Mouse (Mus musculus) left cerebral cortex, postnatal 14 days (tissue): Measurements from ENCODE around the gene Arid1b. TPM values are rescaled to one million over a fixed set of nuclear protein-coding genes. Genes with fewer than 3 reads are reported as not detected.

ENCODE experiments used
- DNase-seq, 2 experiments: peaks; one replicate each; pipeline ENCODE4 v3.0.0; 2021 to 2022; ENCODE audit warnings: low spot score in 2 of 2, mixed read lengths in 1 of 2
- intact Hi-C: fragments of 180-260 bp; cut with DNase I; formaldehyde crosslinking; loops from one replicate; pipeline ENCODE4 v1.15.1; 2025
- total RNA-seq, 2 experiments: library from RNA; stranded (reverse); gene quantifications; 2 replicates each; pipeline ENCODE4 v1.2.3; 2021

The Arid1b gene
- total RNA-seq, 2 experiments from 2014 or later: 77.7 to 79.6 TPM

DNA sequence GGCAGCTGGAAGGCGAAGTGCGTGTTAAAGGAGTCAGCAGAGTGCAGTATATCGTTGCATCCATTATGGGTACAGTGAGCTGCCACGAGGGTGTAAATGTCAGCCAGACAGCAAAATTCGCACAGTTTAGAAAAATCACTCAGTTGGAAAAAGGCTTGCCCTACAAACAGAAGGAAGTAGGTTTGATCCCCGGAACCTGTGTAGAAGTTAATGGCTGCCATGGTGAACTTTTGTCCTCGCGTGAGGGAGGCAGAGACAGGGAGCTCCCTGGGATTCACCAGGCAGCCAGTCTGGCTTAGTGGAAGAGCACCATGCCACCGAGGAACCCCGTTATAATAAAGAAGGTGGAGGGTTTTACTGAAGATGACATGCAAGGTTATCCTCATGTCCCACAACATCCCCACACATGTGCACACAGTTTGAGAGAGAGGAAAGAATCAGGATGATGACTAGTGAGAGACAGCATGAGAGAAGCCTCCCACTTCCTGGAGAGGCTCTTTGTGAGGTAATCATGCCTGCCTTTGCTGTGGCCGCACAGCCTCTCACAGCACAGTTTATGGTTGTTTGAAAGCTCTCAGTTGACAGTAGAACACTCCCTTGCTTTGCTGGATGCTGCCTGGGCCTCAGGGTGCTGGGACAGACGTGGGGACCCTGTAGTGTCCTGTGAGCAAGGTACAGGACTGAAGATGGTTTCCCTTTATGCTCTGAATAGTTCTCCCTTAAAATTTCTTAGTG lies 15.6 kb downstream of the Arid1b start:
- no peak for DNase-seq
- intact Hi-C loops: loop anchor here (10.0 kb wide), 1 partner anchor 75 kb away; no protein-coding TSS in a partner anchor

DNA sequence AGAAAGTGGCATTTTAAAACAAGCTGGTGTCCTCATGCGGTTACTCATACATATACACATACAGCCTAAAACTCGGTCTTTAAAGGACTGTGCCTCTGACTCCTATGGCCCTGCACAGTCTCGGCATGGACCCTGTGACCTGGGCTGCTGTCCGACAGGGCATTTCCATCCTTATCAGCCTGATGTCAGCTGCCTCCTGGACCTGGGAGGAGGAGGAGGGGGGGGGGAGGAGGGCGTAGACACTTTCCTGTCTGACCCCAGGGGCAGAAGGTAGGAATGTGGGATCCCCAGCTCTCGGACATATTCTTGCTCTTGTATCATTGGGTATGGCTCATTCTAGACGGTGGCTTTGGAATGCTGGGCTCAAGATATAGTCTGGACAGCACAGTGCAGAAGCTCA lies 16.6 kb downstream of the Arid1b start:
- intact Hi-C loops: no loop called here
- no peak for DNase-seq

DNA sequence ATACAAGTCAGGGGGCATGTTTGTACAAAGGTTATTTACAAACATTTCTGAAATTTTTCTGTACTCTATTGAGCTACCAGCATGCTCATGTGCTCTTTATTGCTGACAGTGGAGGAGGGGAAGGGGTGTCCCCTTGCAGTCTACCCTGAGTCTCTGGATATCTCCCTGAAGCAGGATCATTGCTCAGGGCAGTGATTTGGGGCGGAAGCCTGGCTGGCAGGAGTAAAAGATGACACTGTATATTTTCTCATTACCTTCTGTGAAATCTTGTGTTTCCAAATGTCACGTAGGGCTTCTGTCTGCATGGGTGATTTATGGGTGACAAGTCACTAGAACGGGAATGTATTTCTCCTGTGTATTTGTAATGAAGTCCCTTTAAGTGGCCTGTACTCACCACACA lies 18.0 kb downstream of the Arid1b start:
- intact Hi-C loops: no loop called here
- DNase-seq: no peak

DNA sequence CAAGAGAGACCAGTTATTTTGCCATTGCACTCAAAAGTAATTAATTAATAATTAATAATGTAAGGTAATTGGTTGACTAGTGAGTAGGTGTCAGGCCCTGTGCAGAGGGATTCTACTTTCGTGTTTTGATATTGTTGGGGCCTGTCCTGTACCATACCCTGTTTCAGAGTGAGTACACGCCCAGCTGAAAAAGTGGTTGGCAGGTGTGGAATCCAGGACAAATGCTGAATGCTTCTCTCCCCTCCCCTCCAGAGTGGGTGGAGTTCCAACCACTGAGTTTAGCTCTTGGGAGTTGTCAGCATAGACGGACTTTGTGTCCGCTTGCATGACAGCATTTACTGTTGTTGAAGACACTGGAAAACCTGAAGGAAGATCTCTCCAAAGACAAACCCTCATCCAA lies 18.4 kb downstream of the Arid1b start:
- DNase-seq: no peak
- intact Hi-C loops: no loop called here

DNA sequence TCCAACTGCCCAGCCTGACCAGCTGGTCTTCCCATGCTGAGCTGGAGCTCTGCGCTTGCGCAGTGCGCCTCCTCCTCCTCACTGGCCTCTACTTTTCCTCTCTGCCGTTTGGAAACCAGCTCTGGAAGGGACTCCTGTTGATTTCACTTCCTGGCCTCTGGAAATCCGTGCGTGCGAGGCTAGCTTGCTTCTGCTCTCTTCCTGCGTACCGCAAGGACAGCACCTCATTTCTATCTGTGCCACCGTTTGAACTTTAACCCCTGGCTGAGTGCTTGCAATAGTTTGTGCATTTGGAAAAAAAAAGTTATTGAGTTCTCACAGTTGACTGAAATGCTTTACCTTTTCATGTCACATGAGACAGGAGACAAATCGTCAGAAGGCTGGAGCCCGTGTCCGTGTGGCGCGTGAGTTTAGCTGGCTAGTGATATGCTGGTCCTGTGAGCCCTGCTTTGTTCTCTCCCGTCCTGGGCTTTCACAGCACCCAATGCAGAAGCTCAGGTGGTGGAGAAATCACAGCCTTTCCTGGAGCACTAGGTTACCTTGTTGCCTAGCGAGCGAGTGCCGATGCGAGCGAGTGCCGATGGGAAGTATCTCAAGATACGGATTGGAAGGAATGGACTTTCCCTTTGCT lies 20.3 kb downstream of the Arid1b start:
- DNase-seq: no peak
- intact Hi-C loops: no loop called here

DNA sequence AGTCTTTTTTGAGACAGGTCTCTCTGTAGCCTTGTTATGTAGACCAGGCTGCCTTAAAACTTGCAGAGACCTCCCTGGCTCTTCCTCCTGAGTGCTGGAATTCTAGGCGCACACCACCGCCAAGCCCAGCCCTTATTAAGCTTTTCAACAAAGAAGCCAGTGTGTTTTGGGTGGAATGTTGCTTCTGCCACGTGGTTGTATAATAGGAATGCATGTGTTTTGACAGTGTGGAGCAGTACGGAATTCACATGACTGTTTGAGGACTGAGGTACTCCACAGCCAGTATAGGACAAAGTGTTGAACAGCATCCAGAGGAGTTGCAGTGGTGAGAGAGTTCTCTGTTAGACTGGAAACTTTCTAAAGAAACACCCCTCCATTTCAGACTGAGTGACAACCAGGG lies 22.3 kb downstream of the Arid1b start:
- DNase-seq: no peak
- intact Hi-C loops: no loop called here

DNA sequence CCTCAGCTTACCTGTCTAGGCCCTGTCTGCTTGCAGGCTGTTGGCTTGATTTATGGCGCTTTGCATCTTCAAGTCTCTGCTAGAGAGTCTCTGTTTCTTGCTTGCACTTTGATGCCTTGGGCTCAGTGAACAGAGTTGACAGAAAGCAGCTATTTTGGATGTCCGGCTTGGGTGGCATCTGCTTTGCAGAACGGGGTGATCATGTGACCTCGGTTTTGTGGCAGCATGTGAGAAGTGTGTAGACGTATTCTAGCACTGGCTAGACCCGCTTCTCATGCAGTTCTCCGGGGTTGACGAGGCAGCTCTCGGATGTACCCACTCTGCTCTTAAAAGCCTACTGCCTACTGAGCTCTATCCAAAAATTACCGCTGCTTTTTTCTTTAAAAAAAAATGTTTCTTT lies 22.9 kb downstream of the Arid1b start:
- intact Hi-C loops: no loop called here
- DNase-seq: no peak

DNA sequence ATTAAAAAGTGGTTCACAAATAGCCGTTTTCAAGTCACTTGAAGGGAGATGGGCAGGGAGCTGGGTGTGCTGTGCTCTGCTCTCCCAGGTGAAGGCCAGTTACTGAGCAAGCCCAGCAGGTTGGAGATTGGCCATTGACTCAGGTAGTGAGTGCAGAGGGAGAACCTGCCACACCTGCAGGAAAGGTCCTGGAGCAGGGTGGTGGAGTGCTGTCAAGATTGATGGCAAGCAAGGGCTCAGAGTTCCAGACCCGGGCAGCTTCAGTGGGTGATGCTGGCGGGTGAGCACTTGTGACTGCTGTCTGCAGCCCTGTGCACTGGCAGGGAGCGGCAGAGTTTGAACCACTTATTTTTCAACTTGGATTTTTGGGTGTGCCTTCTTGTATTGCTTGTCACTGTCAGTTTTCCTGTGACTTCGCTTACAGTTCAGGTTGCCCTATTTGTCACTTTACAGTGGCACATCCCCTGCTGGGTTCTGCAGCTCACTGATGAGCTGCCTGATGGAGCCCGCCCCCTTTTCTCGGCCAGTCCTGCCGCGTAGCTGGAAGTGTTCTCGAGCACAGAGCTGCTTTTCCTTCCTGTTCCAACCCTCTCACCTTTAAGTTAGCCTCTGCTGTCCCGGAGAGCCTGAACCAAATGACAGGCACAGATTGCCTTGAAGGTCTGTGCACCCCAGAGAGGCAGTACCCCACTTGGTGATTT lies 27.3 kb downstream of the Arid1b start:
- DNase-seq: no peak
- intact Hi-C loops: no loop called here

DNA sequence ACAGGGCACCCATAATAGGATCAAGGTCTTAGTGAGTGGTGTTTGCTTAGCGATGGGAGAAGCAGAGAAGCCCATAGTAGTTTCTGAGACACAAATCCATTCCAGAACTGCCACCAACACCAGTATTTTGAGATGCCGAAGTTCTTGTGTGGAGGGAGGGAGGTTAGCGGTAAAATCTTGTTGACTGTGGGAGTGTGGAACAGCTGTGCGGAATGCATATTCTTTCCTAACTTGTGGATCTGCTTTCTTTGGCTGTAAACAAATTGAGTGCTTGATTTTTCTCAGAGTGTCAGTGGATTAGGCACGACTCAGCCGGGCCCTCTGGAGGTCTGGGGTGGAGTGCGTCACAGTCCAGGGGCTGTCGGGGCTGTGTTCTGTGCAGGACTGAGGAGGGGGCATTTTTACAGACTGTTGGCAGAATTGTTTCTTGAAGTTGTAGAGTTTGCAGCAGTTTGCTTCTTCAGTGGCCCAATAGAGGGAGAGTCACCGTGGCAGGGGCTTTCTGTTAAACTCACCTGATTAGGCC lies 27.9 kb downstream of the Arid1b start:
- intact Hi-C loops: no loop called here
- no peak for DNase-seq

DNA sequence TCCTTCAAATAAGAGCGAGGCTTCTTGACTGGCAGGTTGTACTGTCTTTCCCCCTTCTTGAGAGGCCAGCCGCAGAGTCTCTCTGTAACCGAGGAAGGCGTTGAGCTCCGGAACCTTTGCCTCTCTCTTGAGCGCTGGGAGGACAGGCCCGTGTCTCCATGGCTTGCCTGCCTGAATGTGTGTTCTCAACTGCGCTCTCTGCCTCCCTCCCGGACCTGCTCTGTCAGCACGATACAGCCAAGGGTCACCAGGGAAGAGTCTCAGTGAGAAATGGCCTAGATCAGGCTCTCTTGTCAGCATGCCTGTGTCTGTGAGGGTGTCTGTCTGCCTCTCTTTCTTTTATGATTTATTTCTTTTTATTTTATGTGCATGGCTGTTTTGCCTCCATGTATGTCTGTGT lies 29.6 kb downstream of the Arid1b start:
- DNase-seq: no peak
- intact Hi-C loops: no loop called here

DNA sequence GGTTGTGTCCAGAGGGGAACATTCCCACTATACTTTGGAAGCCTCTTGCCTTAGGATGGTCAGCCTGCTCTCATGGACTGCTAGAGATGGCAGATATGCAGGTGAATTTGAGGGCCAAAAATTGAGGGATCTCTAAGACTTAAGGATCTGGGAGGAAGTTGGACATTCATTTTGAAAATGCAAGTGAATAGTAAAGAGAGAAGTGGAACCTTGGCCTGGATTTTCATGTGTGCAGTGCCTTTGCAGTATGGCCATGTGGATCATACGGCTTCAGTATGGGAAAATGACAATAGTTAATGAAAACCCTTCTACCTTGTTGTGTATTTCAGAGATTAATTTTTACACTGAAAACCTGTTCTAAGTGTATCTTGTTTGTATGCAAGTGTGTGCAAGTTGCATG lies 31.3 kb downstream of the Arid1b start:
- intact Hi-C loops: no loop called here
- no peak for DNase-seq

DNA sequence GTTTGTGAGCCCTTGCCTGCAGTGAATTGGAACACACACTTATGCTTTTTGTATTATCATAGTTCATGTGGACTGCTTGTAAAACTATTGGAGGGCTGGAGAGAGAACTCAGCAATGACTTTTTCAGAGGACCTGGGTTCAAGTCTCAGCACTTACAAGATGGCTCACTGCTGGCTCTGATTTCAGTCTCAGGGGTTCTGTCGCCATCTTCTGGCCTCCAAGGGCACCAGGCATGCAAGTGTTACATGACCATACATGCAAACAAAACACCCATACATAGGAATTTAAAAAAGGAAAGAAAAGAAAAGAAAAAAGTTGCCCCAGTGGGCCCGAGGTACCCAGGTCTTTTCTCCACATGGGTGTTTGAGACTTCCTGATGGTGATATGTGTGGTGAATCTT lies 32.4 kb downstream of the Arid1b start:
- intact Hi-C loops: no loop called here
- no peak for DNase-seq

DNA sequence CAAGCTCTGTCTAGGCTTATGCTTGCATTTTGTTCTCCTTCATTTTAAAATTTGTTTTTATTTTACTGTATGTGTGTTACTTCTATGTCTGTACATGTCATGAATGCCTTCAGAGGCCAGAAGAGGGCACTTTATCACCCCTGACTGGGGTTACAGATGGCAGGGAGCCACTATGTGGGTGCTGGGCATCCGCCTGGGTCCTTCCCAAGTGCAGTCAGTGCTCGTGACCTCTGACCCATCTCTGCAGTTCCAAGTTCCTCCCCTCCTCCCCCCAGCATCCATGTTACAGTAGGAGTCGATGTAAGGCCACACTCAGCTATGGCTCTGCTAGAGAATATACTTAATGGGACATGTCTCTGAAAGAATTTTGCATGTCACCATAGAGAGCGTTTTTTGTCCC lies 35.0 kb downstream of the Arid1b start:
- no peak for DNase-seq
- intact Hi-C loops: no loop called here

DNA sequence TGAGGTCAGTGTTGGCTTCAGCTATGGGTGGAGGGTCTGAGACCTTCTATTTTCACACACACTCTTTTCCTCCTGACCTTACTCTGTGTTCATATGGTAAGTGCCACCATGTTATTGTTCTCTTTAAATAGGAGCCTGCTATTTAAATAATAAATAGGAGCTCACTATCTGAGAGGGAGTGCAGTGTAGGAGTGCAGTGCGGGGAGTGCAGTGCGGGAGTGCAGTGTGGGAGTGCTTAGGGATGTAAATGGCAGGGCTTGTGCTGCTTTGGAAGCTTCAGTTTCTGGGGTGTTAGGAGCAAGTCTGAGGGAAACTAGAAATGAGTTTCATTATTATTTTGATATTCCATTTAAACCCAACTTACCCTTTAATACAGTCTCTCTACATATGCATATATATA lies 36.2 kb downstream of the Arid1b start:
- intact Hi-C loops: no loop called here
- DNase-seq: no peak

DNA sequence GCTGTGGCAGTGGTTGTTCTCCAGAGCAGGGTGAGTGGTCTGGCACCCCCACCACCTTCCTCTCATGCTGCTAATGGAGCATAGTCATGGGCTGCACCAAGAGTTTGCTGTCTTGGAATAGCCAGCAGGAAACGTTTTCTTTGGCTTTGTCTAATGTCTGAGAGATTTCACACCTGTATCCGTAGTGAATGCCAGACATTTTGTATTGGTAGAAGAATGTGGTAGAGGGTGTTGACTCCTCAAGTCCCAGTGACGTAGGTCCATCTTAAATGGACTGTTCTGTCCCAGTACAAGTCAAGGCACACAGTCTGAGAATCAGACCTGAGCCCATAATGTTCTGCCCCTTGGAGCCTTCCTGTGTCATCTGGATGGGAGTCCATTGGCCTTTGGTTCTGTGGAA lies 39.2 kb downstream of the Arid1b start:
- intact Hi-C loops: no loop called here
- DNase-seq: no peak

DNA sequence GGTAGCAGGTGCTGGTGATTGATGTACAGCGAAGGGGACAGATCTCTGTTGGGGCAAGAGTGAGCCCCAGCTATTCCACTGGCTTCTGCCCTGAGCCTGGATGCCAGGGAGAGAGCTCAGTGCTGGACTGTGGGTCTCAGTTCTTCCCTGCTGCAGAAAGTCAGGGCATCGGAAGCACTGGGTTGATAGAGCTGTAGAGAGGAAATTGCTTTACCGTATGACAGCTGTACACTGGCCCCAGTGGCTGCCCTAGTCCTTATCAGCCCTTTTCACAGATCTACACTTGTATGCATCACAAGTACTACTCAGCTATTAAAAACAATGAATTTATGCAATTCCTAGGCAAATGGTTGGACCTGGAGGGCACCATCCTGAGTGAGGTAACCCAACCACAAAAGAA lies 40.1 kb downstream of the Arid1b start:
- DNase-seq: no peak
- intact Hi-C loops: no loop called here

DNA sequence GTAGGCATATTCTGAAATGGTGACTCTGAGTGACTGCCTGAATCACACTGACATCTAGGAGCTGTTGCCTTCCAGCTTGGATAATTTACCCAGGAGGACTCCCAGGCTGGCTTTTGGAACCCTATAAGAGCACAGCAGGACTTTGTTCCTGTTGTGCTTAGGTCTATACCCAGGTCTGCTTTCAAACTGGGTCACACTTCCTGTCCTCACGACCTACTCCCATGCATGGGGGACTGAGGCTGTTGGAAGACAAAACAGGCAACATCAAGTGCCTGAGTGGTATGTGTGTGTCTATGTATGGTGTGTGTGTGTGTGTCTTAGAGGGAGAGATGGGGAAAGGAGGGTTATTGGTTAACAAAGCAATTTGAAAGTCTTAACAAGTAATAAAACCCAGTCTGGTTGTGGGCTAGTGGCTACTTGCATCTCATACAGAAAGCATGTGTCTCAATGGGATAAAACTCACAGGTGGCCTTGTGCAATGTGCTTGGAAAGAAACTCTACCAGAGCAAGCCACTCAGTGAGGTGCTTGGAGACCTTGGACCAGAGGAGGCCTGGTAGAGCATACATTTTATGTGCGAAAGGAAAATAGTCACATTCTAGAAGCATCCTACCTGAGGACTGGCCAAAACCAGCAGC lies 42.2 kb downstream of the Arid1b start:
- intact Hi-C loops: no loop called here
- DNase-seq: no peak

DNA sequence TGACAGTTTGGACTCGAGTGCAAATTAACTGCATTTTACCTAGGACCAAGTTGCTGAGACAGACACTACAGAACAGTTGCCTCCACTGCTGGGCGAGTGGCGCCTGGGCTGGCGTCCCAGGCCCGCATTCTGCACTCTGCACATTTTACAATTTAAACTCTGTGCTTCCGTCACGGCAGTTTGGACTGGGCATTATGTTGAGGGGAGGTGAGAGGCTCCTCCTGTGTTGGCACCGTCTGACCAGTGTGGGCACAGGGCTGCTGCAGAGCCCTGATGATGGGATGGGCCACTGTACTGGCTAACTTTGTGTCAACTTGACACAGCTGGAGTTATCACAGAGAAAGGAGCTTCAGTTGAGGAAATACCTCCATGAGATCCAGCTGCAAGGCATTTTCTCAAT lies 43.1 kb downstream of the Arid1b start:
- no peak for DNase-seq
- intact Hi-C loops: no loop called here

DNA sequence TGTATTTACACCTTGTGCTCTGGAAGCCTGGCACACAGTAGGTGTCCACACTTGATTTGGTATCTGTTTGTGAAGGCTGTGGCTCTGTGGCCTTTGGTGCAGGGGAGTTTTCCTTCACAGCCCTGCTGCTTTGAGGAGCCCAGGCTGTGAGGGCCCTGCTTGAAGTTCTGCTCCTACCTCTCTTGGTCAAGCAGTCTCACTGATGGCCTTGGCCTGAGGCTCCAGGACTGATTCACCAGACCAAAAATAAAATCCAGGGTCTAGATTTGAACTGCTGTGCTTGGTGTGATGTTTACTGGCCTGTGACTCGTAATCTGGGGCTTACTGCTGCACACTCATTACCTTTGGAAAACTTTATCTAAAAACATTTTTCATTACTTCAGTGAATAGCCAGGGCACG lies 45.7 kb downstream of the Arid1b start:
- DNase-seq: no peak
- intact Hi-C loops: no loop called here

DNA sequence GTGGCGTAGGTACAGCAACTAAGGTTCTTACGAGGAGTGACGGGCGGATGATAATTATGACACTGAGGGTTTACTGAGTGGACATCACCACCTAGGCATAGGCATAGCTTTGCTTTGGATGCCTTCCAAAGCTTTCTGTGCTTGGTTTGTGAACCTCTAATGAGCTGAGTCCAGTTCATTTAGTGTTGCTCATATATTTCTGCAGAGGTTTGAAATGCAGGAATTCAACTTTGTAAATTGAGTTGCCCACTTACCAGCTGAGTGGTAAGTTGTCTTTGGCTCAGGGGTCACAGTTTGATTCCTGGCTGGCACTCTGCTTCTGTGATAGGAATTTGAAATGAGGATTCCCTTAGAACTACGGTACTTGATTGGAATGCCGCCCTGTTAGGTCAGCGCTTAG lies 49.7 kb downstream of the Arid1b start:
- intact Hi-C loops: no loop called here
- DNase-seq: no peak
